Mouse (Mus musculus) left cerebral cortex, adult 6 months (tissue): Measurements from ENCODE around the gene Kdm2b. TPM values are rescaled to one million over a fixed set of nuclear protein-coding genes. Genes with fewer than 3 reads are reported as not detected.

Source experiments
- long read RNA-seq, 2 experiments: library from polyadenylated mRNA; unstranded; transcript quantifications; one replicate each; pipeline ENCODE4 v2.0.0; 2019 to 2020
- polyA plus RNA-seq: library from polyadenylated mRNA; unstranded; fragments of <200 nt; fragmentation: Nextera tagmentation; gene quantifications from 2 replicates; pipeline ENCODE4 v1.2.3, GENCODE M21; 2021

Kdm2b gene
- 4.2 and 6.5 TPM in 2 replicates for polyA plus RNA-seq
- long read RNA-seq, experiment 1, full-length matches to known transcripts, result 19 of 48 reads
- long read RNA-seq, experiment 1, partial matches to known transcripts, result 11 of 48 reads
- long read RNA-seq, experiment 1, other reads (novel, unspliced or antisense), result 18 of 48 reads
- long read RNA-seq, experiment 2, partial matches to known transcripts, result 2 of 6 reads
- long read RNA-seq, experiment 2, other reads (novel, unspliced or antisense), result 4 of 6 reads

GRCm38 (mm10) chr5:122989551-122990330 is at the start of gene Kdm2b:
TSS of gene Kdm2b (minus strand) at chr5:122989823.

GRCm38 (mm10) chr5:123014753-123015701 is 25.4 kb upstream of the Kdm2b start, which contains the start of gene Orai1:
TSS of gene Orai1 (plus strand) at chr5:123015074.

GRCm38 (mm10) chr5:122849521-122850318 is 139.9 kb downstream of the Kdm2b start, which contains the start of gene Rnf34:
TSS of gene Rnf34 (plus strand) at chr5:122850048.

GRCm38 (mm10) chr5:122820777-122821523 is 168.7 kb downstream of the Kdm2b start, which contains the start of gene Anapc5:
TSS of gene Anapc5 (minus strand) at chr5:122821339.

Other genes starting within 250 kb of the Kdm2b start
- gene Camkk2, start 210.4 kb downstream of the Kdm2b start, polyA plus RNA-seq, result 76.3 and 132 TPM in 2 replicates
- gene Anapc5, start 168.5 kb downstream of the Kdm2b start, polyA plus RNA-seq, result 104 and 141 TPM in 2 replicates
- 20.0 and 30.3 TPM in 2 replicates for gene Rnf34, start 139.8 kb downstream of the Kdm2b start, polyA plus RNA-seq
- gene Orai1, start 25.3 kb upstream of the Kdm2b start, polyA plus RNA-seq, result 2.6 and 13.1 TPM in 2 replicates
- gene Morn3, start 57.2 kb upstream of the Kdm2b start, polyA plus RNA-seq, result 0.63 and 0.91 TPM in 2 replicates
- 5.7 and 7.5 TPM in 2 replicates for gene Tmem120b, start 78.6 kb upstream of the Kdm2b start, polyA plus RNA-seq
- gene Rhof, start 142.9 kb upstream of the Kdm2b start, polyA plus RNA-seq, result 27.3 and 34.6 TPM in 2 replicates
- 2.2 and 5.2 TPM in 2 replicates for gene Setd1b, start 152.4 kb upstream of the Kdm2b start, polyA plus RNA-seq
- gene Psmd9, start 179.6 kb upstream of the Kdm2b start, polyA plus RNA-seq, result 40.8 and 55.6 TPM in 2 replicates
- gene Hpd, start 192.9 kb upstream of the Kdm2b start, polyA plus RNA-seq, result 0.10 TPM in 1 of 2 replicates, not detected in the other